Mouse (Mus musculus) thymus, postnatal 36 days (tissue): ENCODE measurements at regions not wholly inside any gene's neighbourhood (a gene's known extent, or its start where the extent isn't known, plus 50 kb on each side); places are given as distances from the start of the nearest gene placed in this dataset.

Experiments used
- DNase-seq, 2 experiments: peaks; one replicate each; pipeline ENCODE4 v3.0.0; 2022; ENCODE audit warnings: mixed read lengths in 2 of 2

GRCm38 (mm10) chr5:64749415-64750166 is 53.6 kb upstream of the Klf3 start:
- no peak for DNase-seq

- DNase-seq: no peak
Observed at GRCm38 (mm10) chr5:64750406-64750805, 52.8 kb upstream of the Klf3 start.

GRCm38 (mm10) chr5:64750976-64751656 is 52.1 kb upstream of the Klf3 start:
- no peak for DNase-seq

GRCm38 (mm10) chr5:64753142-64753750 is 49.9 kb upstream of the Klf3 start:
- DNase-seq: no peak
